Mouse (Mus musculus) megakaryocyte, embryonic 14.5 days (primary cell): ENCODE results near the gene Polr1b.

Experiments
- FLI1 ChIP-seq: IDR thresholded peaks from 2 replicates; pipeline ENCODE4 v1.6.1; 2012; ENCODE audit warnings: low read length, inconsistent platforms, mixed read lengths
- GATA1 ChIP-seq: IDR thresholded peaks from 3 replicates; pipeline ENCODE4 v1.6.1; 2012; ENCODE audit warnings: mixed read lengths, low read length, inconsistent platforms, borderline replicate concordance

DNA sequence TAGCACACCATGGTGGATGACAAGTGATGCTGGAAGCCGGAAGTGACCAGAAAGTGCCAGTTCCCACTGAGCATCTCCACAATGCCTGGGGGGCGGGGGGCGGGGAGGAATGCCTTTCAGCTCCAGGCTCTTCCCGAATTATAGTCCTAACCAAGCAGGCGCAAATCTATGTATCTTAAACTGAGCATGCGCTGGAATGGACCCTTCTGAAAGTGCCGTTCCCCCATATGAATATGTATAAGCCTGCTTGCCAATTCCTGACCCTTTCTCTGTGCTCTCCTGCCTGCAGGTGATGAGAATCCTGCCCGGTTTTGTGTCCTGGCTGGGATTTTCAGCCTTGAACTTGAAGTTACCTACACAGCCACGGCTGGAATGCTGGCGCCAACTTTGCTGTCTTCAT, 72.6 kb downstream of the Polr1b start:
- TF ChIP-seq GATA1 (no peak), FLI1 (no peak)
